Mouse (Mus musculus) liver, embryonic 13.5 days (tissue): ENCODE data around the gene Cuedc1. TPM values are rescaled to one million over a fixed set of nuclear protein-coding genes. Genes with fewer than 3 reads are reported as not detected.
A peak's percentile ranks its signal among the peaks of the same experiment; 100 is the strongest.
"Not testable (repeated sequence)": the region's sequence is repeated elsewhere in the genome, so short reads cannot be mapped to it uniquely, and the experiment has no call there.

Experiments
- ATAC-seq: fragments of 200-750 bp; cut with Nextera tagmentation; 2 replicates; pipeline ENCODE4 v1.8.0; 2017; ENCODE audit warnings: low read depth, mild to moderate bottlenecking, moderate number of reproducible peaks, moderate library complexity
- DNase-seq: peaks from one replicate; pipeline ENCODE4 v3.0.0; 2022
- H3K27ac ChIP-seq: fragments of 300-500 bp; sonication (generic); 2 replicates; pipeline ENCODE4 v1.5.1; 2015; ENCODE audit warnings: moderate library complexity, mild to moderate bottlenecking, inconsistent platforms
- H3K27me3 ChIP-seq: fragments of 300-500 bp; sonication (generic); 2 replicates; pipeline ENCODE4 v1.6.1; 2015; ENCODE audit warnings: mild to moderate bottlenecking, inconsistent platforms
- H3K36me3 ChIP-seq: fragments of 300-500 bp; sonication (generic); 2 replicates; pipeline ENCODE4 v1.6.1; 2015; ENCODE audit warnings: mild to moderate bottlenecking, inconsistent platforms
- H3K4me1 ChIP-seq: fragments of 300-500 bp; sonication (generic); replicated peaks from 2 replicates; pipeline ENCODE4 v1.6.1; 2015; ENCODE audit warnings: inconsistent platforms
- H3K4me2 ChIP-seq: fragments of 300-500 bp; sonication (generic); 2 replicates; pipeline ENCODE4 v1.6.1; 2015; ENCODE audit warnings: inconsistent platforms, mild to moderate bottlenecking, moderate library complexity
- H3K4me3 ChIP-seq: fragments of 300-500 bp; sonication (generic); replicated peaks from 2 replicates; pipeline ENCODE4 v1.5.1; 2015; ENCODE audit warnings: mild to moderate bottlenecking, inconsistent platforms
- H3K9ac ChIP-seq: fragments of 300-500 bp; sonication (generic); 2 replicates; pipeline ENCODE4 v1.6.1; 2015; ENCODE audit warnings: mild to moderate bottlenecking, inconsistent platforms
- H3K9me3 ChIP-seq: fragments of 300-500 bp; sonication (generic); replicated peaks from 2 replicates; pipeline ENCODE4 v1.6.1; 2016; ENCODE audit warnings: inconsistent platforms
- WGBS: fragments of 180-500 bp; shearing (Covaris S2); methylation state at CpG from one replicate; pipeline ENCODE4 v1.1.7; 2015; ENCODE audit not compliant: insufficient replicate concordance; 5-methylcytosine and 5-hydroxymethylcytosine counted together
- polyA plus RNA-seq: library from polyadenylated mRNA; unstranded; fragments of >200 nt; fragmentation: Nextera tagmentation; extraction: Ambion mirVana; gene quantifications from 2 replicates; pipeline ENCODE4 v1.2.1, GENCODE M21; 2015

Cuedc1 gene
- polyA plus RNA-seq, 1 experiment from 2014 or later: 1.6 TPM

DNA sequence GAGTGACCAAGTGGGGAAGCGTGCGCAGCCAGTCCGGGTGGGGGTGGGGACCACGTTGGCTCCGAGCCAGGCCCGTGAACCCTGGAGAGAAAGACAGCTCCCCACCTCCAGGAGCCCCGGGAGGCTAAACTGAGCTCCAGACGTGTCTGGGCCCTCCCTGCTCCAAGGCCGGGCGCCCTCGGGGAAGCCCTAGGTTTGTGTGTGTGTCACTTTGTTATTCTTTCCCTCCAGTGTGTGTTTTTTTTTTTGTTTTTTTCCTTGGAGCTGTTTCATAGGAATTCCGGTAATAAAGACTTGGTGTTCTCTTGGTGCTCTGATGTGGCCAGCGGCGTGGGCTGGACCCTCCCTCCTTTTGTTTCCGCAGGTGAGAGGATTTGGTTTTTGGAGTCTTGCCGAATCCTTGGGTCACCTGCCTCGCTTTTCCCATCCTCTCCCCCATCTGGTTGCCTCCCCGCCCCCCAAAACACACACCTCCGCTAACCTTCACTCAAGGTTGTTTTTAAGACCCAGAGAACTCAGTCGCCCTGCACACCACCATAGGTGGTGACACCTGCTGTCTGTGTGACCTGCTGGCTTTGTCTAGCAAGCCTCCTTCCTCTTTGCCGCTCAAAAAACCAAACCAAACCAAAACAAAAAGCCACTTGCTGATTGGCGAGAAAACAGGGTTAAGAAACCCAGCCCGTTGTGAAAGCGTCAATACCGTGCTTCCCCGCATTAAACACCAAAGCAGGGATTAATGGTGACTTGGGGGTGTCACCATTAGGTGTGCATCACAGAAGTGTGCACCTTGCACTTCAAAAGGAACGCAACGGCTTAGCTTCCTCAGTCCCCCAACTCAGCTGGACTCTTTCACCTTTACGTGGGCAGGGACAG lies 96.2 kb downstream of the Cuedc1 start:
- peak overlapping the region; percentile 41 for H3K4me2 ChIP-seq
- 5% methylated on average over 29 of the region's 29 CpGs for WGBS
- peaks cover 5% of the 10 kb centered on the region; the same call in 1 of the 2 replicates for H3K4me1 ChIP-seq
- H3K9ac ChIP-seq: no peak overlapping the region
- H3K9me3 ChIP-seq: no peaks in the 10 kb centered on the region
- H3K36me3 ChIP-seq: no peaks in the 10 kb centered on the region
- H3K27me3 ChIP-seq: peaks cover 85% of the 10 kb centered on the region
- ATAC-seq (no peak), DNase-seq (no peak)
- no peak overlapping the region for H3K27ac ChIP-seq
- peak overlapping the region; percentile 25 for H3K4me3 ChIP-seq

DNA sequence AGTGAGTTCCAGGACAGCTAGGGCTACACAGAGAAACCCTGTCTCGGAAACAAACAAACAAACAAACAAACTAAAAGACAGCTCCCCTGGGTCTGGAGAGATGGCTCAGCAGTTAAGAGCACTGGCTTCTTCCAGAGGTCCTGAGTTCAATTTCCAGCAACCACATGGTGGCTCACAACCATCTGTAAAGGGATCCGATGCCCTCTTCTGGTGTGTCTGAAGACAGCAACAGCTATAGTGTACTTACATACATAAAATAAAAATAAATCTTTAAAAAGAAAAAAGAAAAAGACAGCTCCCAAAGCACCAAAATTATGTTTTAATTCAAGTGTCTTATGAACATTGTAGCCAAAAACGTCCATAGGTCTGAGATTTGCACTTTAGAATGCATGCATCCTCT lies 97.8 kb downstream of the Cuedc1 start:
- not testable (repeated sequence) for H3K9ac ChIP-seq, H3K4me3 ChIP-seq, H3K4me2 ChIP-seq, H3K9me3 ChIP-seq, H3K36me3 ChIP-seq, H3K4me1 ChIP-seq, ATAC-seq, DNase-seq, H3K27ac ChIP-seq
- WGBS: 60% methylated on average over 3 of the region's 3 CpGs
- H3K27me3 ChIP-seq: peaks cover 84% of the 10 kb centered on the region

DNA sequence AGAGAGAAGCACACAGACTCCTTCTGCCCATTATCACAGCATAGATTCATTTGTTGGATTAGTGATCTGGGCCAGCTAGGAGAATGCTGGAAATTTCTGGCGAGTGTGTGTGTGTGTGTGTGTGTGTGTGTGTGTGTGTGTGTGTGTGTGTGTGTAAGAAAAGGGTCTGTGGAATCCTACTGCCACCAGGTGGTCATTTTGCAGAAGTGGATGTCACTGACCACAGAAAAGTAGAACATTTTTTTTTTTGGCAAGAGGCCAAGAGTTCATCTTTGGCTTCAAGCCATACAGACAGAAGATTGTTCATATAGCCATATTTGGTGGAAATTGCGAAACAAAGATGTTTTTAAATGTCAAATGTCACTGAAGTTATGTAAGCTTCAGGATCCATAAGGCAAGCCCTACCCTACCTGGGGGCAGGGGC lies 99.3 kb downstream of the Cuedc1 start:
- no peaks in the 10 kb centered on the region for H3K36me3 ChIP-seq
- no peak for DNase-seq
- no peak overlapping the region for H3K27ac ChIP-seq
- no peaks in the 10 kb centered on the region for H3K9me3 ChIP-seq
- peaks cover 76% of the 10 kb centered on the region for H3K27me3 ChIP-seq
- 1% methylated on average over 2 of the region's 2 CpGs for WGBS
- H3K4me1 ChIP-seq: peaks cover 17% of the 10 kb centered on the region
- H3K4me2 ChIP-seq: no peak overlapping the region
- H3K4me3 ChIP-seq: no peak overlapping the region
- no peak overlapping the region for H3K9ac ChIP-seq
- ATAC-seq: no peak

DNA sequence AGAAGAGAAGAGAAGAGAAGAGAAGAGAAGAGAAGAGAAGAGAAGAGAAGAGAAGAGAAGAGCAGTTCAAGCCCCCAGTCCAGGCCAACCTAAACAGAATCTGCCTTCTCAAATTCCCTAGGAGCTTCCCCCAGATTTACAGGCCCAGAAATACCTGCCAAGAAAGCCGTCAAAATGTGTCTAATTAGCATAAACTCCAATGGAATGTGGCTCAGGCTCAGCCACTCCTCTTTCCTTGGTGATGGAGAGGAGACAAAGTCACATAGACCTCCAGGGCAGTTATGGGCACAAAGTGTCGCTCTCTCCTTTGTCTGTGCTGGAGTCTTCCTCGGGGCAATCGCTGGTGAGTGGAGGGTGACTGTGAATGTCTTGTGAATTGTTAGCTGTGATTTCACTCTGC lies 100.4 kb downstream of the Cuedc1 start:
- Histone ChIP-seq H3K4me2 (no peak overlapping the region), H3K36me3 (no peaks in the 10 kb centered on the region), H3K4me3 (no peak overlapping the region), H3K27ac (no peak overlapping the region), H3K9ac (no peak overlapping the region), H3K27me3 (peaks cover 65% of the 10 kb centered on the region), H3K4me1 (peaks cover 27% of the 10 kb centered on the region), H3K9me3 (no peaks in the 10 kb centered on the region)
- no peak for DNase-seq
- WGBS: 55% methylated on average over 4 of the region's 4 CpGs
- ATAC-seq: no peak

DNA sequence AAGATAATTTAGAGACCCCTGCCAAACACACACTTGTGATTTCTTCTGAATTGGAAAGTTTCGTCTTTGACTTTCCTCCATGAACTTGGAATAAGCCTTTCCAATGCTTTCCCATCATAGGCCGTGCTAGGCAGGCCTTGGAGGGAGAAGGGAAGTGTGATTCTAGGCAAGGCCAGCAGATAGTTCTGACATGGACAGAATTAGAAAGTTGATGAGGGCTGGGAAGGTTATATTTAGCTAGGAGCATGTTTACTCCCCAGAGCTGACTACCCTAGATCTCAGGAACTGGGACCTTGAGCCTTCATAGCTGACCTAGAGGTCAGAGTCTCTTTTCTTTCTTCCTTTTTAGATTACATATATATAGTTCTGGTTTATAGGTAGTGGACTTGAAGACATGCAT lies 103.3 kb downstream of the Cuedc1 start:
- Histone ChIP-seq H3K4me3 (no peak overlapping the region), H3K27ac (no peak overlapping the region), H3K36me3 (peaks cover 3% of the 10 kb centered on the region; the same call in 1 of the 2 replicates), H3K9ac (no peak overlapping the region), H3K4me1 (peaks cover 45% of the 10 kb centered on the region), H3K9me3 (no peaks in the 10 kb centered on the region), H3K27me3 (peaks cover 36% of the 10 kb centered on the region), H3K4me2 (no peak overlapping the region)
- 57% methylated on average over 2 of the region's 2 CpGs for WGBS
- DNase-seq (no peak), ATAC-seq (no peak)

DNA sequence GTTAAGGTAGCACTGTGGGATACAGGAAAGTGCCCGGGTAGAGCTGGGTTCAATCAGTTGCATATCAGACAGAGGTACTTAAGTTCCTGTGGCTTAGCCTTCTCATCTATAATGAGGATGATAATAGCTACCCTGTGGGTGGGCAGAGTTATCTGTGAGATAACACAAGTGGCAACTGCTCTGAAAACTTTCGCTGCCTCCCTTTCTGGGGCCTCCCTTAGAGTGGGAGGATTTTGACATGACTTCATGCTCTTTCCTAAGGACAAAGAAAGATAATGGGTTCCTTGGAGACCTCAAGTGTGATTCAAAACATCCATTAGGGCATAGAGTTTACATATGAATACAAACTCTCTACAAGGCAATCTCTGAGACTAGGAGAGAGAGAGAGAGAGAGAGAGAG lies 104.2 kb downstream of the Cuedc1 start:
- 9% methylated on average over 2 of the region's 2 CpGs for WGBS
- Histone ChIP-seq H3K4me2 (no peak overlapping the region), H3K9ac (no peak overlapping the region), H3K36me3 (peaks cover 5% of the 10 kb centered on the region), H3K4me3 (no peak overlapping the region), H3K4me1 (peaks cover 50% of the 10 kb centered on the region), H3K27me3 (peaks cover 28% of the 10 kb centered on the region), H3K27ac (no peak overlapping the region), H3K9me3 (no peaks in the 10 kb centered on the region)
- DNase-seq (peak; percentile 23), ATAC-seq (peak; percentile 13; the same call in 1 of the 2 replicates)

DNA sequence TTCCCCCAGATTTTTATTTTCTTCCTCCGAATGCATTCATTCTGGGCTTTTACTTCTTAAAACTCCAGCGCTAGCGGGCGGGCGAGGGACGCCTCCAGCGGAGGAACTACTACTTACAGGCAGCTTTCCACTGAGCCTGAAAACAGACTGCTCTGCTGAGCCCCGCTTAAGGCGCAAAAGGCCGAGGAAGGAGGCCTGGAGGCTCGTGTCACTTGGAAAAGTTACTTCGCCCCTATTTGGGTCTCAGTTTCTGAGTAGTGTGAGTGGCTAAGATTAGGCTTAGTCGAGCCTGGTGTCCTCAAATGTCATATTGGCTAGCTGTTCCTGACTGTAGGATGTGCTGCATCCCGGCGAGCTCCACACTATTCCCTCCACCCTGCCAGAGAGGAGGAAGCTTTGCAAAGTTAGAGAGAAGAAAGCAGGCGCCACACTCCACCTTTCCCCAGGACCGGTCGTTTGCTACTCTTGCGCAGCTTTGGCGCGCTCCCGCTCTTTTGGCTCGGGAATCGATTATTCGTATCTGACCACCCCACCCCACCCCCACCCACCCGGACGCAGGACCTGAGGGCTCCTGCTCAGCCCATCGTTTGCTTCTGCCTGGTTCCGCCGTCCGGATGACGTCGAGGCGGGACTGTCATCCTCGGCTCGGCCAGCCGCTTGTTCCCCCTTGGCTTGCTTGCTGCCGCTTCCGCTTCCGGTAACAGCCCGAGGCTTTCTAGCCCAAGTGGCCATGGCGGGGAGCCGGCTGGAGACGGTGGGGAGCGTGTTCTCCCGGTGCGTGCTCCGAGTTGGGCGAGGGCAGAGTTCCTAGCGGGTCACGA lies 106.1 kb downstream of the Cuedc1 start, which contains the start of gene Mrps23:
TSS of gene Mrps23 (plus strand) at position 677 of the 821 bp plus-strand sequence.
- Histone ChIP-seq H3K9ac (peak within 1 kb of the TSS; percentile 89), H3K27ac (peak within 1 kb of the TSS; percentile 84), H3K4me2 (peak within 1 kb of the TSS; percentile 91), H3K4me1 (peaks cover 52% of the 10 kb centered on the region), H3K4me3 (peak within 1 kb of the TSS; percentile 90), H3K9me3 (no peaks in the 10 kb centered on the region), H3K36me3 (peaks cover 24% of the 10 kb centered on the region), H3K27me3 (peaks cover 15% of the 10 kb centered on the region)
- WGBS: under 1% methylated on average over 51 of the region's 51 CpGs
- DNase-seq (peak; percentile 88), ATAC-seq (peak; percentile 92)

DNA sequence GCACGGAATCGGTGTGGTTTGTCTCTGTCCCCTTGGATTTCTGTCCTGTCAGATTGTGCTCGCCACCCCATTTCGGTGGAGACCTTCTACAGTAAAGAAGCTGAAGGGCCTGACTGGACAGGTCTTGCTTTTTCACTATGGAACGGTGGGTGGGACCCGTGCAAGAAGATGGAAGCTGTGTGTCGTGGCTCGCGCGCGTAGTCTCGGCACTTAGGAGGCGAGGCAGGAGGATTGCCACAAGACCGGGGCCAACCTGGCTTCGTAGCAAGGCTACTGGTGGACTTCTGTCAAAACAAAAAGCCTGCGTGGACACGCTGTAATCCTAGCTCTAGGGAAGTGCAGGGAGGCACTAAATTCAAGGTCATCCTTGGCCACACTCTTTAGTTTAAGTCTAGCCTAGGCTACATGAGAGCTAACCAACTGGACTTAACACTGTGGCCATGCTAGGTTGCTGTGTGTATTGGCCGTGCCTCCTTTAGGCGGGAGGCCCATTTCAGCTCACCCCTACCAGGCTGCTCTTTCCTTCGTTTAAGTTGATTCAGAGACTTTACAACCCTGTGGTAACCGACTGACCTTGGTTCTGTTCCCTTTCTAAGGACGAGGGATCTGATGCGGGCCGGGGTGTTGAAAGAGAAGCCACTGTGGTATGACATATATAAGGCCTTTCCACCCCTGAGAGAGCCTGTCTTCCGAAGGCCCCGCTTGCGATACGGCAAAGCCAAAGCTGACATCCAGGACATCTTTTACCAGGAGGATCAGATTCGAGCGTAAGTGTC lies 106.9 kb downstream of the Cuedc1 start:
- 22% methylated on average over 30 of the region's 30 CpGs for WGBS
- Histone ChIP-seq H3K9ac (peak overlapping the region; percentile 89), H3K36me3 (peaks cover 32% of the 10 kb centered on the region), H3K4me2 (peak overlapping the region; percentile 91), H3K27ac (peak overlapping the region; percentile 84), H3K4me1 (peaks cover 52% of the 10 kb centered on the region), H3K4me3 (peak overlapping the region; percentile 90), H3K27me3 (peaks cover 13% of the 10 kb centered on the region), H3K9me3 (no peaks in the 10 kb centered on the region)
- ATAC-seq (peak; percentile 44), DNase-seq (no peak)

DNA sequence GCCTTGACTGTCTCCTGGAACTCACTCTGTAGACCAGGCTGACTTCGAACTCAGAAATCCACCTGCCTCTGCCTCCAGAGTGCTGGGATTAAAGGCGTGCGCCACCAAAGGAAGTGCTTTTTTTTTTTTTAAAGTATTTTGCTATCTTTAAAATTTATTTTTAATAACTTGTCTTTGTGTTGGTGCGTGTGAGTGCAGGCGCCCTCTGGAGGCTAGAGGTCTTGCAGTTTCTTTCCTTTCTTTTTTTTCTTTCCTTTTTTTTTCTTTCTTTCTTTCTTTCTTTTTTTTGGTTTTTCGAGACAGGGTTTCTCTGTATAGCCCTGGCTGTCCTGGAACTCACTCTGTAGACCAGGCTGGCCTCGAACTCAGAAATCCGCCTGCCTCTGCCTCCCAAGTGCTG lies 108.7 kb downstream of the Cuedc1 start:
- Histone ChIP-seq H3K36me3 (peaks cover 50% of the 10 kb centered on the region), H3K4me1 (peaks cover 47% of the 10 kb centered on the region)
- not testable (repeated sequence) for DNase-seq, H3K4me2 ChIP-seq, H3K4me3 ChIP-seq, H3K27me3 ChIP-seq, ATAC-seq, H3K9me3 ChIP-seq, H3K27ac ChIP-seq, H3K9ac ChIP-seq
- WGBS: 74% methylated on average over 8 of the region's 8 CpGs

DNA sequence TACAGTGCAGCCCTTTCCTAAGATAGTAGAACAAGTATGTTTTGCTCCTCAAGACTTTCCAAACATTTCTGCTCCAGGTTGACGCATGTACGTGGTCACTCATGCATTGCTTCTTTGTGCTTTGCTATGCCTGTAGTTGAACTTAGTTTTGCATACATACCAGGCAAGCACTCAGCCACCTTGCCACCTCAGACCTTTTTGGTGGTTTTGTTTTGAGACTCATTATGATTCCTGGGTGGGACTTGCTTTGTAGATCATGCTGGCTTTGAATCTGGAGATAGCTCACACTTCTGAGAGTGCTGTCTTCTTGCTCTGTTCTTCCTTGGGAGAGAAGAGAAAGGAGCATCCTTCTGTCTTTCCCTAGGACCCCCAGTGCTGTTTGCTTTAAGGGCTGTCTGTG lies 109.8 kb downstream of the Cuedc1 start:
- 91% methylated on average over 2 of the region's 2 CpGs for WGBS
- Histone ChIP-seq H3K4me3 (no peak overlapping the region), H3K4me1 (peaks cover 35% of the 10 kb centered on the region), H3K27me3 (no peaks in the 10 kb centered on the region), H3K4me2 (no peak overlapping the region), H3K9me3 (no peaks in the 10 kb centered on the region), H3K9ac (no peak overlapping the region), H3K27ac (no peak overlapping the region), H3K36me3 (peaks cover 55% of the 10 kb centered on the region)
- DNase-seq (no peak), ATAC-seq (no peak)
